Mouse (Mus musculus) lung, adult 2 months (tissue): ENCODE measurements around the gene Hira.

Experiments
- CTCF ChIP-seq: fragments of 200-500 bp; IDR thresholded peaks from 2 replicates; pipeline ENCODE4 v1.5.1; 2011; ENCODE audit warnings: mild to moderate bottlenecking, low read length, control low read depth; ENCODE audit not compliant: insufficient read depth
- POLR2A ChIP-seq: fragments of 200-500 bp; IDR thresholded peaks from 2 replicates; pipeline ENCODE4 v1.6.1; 2011; ENCODE audit warnings: low read depth, mild to moderate bottlenecking, control low read depth, low read length, borderline replicate concordance; ENCODE audit errors: extremely low read depth

- TF ChIP-seq CTCF: no peak
- TF ChIP-seq POLR2A: no peak
These were observed 19.6 kb downstream of the Hira start for GRCm38 (mm10) chr16:18896429-18896828.
